Mouse (Mus musculus) spleen, postnatal 10 days (tissue): ENCODE results near the gene Msi2.

ENCODE experiments used
- DNase-seq, 2 experiments: peaks; one replicate each; pipeline ENCODE4 v3.0.0; 2021 to 2022; ENCODE audit warnings: low spot score in 2 of 2

The Msi2 gene

DNA sequence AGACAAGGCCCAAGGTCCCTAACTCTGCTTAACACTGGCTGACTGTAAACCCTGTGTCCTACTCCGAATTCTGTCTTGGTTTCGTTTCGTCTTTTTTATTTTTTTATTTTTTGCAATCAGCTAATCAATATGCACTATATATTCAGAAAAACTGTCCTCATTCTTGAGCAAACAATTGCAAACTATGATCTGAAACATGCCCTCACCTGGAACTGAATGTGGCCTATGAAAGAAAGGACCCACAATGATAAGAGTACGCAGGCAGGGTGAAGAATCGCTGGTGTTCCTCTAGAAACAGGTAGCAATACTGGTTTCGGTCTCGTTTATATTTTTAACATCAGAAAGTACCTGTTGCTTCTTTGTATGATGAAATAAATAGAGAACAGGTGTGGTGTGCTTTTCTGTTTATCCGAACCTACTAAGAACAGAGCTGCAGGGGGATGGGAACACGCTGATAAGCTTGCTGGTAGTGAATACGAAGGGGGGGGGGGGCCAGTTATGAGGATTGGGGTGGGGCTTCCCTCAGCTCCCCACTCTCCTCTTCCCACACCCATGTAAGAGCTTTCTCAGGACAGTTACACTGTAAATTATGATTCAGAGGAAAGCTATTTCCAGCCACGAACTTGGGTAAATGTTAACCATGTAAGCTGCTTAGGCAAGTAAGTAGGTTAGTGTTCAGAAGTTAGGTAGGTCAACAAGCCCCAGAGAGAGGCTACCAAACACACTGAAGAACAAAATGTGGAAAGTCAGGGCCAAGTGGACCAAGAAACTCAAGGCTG lies 103.6 kb downstream of the Msi2 start:
- no peak for DNase-seq

DNA sequence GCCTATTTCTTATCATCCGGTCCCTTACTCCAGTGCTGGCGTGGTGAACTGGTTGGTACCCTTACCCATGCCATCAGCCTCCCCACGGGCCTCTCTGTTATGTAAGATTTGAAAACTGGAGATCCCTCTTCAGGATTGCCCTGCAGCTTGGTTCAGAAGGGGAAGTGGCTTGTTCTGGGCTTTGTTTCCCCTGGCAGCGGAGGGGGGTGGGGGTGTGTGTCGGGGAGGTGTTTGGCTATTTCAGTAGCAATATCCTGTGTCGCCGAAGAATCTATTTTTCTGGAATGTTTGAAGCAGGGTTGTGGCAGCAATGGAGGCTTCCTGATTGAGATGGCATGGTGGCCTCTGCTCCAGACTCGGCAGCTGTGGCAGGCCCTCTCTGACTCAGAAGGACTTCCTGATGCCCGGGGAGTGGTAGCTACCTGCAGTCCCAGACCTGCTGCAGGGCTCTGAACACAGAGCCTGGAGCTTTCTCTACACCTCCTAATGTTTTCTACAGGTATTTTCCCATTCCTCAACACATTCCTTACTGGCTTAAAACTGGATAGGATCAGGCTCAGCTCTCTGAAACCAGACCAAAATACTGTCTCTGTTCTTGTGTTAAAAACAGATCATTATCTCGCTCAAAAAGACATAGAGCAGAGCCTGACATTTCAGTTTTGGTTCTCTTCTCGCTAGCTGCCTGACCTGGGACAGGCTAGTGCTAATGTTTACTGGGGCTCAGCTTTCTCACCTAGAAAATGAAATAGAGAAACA lies 104.4 kb downstream of the Msi2 start:
- peak; percentile 49 to 72 for DNase-seq

DNA sequence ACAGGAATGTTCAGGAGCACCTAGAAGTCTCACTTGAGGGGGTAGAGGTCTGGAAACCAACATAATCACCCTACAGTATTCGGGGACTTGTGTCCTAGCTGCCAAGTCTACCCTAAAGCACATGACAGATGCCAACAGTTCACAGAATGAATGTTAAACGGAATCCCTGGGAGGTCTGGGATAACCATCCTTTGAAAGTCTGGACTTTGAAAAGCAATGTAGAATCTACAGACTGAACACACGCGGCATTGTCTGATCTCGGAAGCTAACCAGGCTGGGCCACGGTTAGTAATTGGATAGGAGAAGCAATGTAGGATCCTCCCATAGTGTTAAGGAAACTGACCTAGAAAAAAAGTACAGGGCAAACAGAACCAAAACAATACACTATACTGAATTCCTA lies 105.3 kb downstream of the Msi2 start:
- no peak for DNase-seq

DNA sequence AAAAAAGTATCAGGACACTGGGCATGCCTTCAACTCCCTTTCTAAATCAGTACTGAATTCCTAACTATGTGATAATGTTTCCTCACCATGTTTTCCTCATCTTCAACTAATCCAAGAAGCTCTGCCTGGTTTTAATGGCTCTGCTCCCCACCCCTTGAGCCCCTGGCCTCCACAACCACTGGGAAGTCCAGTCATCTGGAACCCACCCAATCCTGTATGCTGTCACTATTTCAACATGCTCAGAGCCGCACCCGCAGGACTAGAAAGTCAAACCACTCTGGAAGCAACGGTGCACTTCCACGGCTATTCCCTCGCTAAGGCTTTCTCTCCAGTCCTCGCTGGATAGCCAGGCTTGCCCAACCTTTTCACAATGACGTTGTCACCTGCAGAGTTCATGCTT lies 106.2 kb downstream of the Msi2 start:
- DNase-seq, result no peak

DNA sequence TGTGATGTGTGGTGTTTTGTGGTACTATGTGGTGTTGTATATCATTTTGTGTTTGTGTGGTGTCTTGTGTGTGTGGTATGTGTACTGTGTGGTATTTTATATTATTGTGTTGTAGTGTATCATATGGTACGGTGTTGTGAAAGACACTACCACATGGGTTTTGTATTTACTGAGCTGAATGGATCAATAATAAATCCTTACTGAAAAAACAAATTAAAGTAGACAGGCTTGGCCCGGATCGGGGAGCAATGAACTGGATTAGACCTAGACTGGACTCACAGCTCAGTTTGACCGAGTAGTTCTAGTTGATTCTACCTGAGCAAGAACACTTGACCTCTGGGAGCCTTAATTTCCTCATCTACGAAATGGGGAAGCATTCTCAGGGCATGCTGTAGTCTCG lies 107.5 kb downstream of the Msi2 start:
- DNase-seq, result no peak

DNA sequence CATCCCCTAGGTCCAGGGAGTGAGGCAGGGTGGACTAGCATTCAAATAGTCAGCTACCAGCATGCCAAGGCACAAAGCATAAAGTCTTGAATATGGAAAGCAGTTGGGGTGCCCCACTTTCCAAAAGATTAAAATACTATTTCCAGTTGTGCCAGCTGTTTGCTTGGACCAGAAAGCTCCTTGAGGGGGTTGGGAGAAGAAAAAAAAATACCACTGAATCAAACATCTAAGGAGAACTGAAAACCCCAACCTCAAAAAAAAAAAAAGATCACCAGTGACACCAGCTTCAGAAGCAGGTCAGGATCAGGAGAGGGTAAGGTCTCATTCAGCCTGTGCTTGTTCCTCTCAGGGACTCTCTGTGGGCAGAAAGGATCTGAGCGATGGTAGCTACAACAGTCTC lies 108.2 kb downstream of the Msi2 start:
- DNase-seq, result no peak

DNA sequence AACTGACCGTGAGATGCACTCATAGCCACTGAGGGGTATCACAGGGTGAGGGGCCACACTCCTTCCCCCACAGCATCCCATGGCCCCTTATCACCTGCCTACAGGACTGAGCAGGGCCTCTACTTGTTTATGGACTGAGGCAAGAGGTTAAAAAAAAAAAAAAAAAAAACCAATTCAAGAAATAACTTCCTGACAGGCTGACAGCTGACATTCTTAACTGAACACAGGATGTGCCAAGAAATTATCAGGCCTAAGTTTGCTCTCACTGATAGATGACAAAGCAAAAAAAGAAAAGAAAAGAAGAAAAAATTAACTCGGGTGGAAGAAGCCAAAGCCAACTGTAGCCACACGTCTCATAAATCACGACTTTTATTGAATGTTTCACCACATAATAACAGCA lies 109.7 kb downstream of the Msi2 start:
- DNase-seq, result no peak

DNA sequence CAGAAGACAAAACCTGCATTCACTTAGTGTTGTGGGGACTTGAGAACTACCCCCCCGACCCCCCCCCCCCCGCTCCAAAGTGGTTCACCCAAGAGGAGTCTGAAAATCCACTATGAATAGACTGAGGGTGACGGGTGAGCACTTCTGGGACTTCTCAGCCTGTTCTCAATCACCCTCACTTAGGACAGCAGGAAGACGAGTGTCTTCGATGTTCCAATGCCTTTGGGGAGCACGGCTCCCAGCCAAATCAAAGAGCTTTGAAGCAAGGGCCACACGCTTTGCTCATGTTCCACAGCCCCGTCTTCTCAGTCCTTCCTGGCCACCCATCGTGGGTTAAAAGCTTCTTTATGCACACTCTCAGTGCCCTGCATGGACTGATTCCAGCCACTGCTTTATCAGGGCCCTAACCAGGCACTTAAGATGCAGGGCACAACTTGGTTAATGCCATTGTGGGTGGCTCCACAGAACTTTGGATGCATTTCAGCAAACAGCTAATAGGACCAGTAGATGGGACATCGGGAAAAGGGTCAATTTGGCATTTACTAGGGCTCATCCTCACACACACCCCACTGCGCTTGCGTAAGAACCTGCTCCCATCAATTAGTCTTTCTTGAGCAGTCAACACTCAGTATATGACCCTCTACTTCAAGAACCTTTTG lies 110.5 kb downstream of the Msi2 start:
- no peak for DNase-seq

DNA sequence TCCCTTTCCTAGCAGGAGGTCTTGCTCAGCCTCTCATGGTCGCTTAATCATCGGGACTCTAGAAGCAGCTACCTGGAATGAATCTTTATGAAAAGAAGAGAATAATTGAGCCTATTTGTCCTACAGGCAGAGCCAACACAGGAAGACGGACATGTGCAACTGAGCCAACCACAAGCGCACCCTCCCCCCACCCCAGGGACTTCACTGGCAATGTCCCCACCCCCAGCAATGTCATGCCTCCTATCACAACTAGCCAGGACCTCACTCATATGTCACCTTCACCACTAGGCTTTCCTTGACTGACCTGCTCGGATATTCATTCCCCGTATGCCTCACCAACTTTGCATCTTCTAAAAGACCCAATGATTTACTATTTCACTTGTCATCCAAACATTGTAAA lies 112.5 kb downstream of the Msi2 start:
- DNase-seq, result no peak

DNA sequence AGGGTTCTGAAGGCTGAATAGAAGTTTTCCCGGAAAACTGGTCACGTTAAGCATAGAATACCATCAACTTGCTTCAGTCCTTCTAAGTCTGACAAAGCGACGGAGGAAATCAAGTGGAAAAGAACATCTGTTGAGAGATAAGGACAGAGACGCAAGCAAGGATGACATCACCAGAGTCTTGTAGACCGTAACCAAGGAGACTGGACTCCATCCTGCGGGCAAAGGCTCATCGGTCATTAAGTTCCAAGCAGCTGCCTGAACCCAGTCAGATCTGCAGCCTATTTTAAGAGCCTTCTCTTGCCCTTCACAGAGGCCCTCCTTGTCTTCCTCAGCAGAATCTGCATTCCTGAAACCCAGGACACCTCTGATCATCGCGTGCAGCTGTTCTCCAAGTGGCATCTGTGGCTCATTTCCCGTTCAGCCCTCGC lies 113.2 kb downstream of the Msi2 start:
- no peak for DNase-seq

DNA sequence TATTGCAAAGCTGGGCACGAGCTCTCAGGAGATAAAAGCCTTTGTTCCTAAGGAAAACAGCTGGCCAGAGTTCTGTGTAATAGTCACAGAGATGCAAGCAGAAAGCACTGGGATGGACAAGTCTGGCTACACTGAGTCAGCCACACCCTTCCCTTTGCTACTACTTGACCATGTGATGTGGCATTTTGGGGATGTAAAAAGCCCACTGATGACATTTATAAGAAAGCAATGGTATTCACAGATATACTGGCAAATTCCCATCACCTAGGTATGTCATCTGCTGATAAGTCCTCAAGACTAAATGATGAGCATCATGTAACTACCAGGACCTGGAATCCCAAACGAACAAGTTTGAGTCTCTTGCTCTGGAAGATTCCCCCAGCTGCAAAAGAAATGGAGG lies 113.7 kb downstream of the Msi2 start:
- no peak for DNase-seq

DNA sequence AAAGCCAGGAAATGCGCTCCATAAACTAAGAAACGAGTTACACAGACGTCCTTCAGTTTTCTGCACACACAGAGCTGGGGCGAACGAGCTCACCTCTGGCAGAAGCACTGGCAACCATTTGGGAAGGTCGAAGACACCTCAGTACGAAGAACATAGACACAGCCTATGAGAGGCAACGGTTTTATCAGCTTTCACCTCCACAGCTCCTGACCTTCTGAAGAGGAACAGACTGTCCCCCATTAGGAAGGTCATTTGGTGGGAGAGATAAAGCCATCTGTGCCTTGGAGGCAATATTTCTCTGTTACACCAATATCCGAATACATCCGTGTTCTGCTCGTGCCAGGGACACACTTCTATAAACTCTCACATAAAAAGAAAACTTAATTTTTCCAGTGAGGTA lies 114.9 kb downstream of the Msi2 start:
- no peak for DNase-seq

DNA sequence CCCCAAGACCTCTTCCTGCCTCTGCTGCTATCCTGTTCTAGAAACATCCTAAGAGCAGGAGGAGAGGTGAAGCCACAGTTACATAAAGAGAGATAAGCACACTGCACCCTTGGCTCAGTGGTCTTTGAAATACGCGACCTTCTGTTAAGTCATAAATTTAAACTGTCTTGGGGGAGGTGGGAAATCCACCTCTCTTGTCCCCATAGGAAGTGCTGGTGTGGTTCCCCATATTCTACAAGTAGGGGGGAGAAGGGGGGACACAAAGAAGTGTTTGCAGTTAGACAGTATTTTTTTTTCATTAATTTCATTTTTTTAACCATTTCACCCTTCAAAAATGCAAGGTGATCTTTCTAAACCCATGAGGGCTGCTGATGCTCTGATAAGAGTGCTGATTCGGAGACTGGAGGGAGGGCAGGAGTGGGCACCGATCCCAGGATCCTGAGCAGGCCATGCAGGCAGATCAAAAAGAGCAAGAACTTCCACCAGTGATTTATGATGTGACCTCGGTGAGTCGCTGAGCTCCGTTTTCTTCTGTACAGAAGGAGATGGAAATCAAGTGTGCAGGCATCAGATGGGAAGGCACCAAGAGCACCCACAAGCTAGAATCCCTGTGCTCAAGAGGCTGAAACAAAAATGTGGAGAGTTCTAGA lies 115.7 kb downstream of the Msi2 start:
- DNase-seq, result no peak

DNA sequence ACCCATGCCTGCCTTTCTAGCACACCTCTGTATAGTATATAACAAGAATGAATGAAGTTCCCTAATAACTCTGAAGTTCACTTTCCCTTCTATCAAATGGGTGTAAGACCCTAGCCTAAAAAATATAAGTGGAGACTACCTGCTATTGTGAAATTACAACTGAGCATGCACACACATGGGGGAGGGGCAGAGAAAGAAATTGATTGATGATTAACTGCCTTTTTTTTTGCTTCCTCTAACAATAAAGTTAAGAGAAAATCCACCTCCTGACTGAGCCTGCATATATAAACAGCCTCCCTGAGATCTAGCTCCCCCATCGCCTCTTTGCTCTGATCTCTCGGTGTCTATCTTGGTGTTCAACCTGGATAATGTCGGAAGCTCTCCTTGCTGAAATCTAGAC lies 118.1 kb downstream of the Msi2 start:
- no peak for DNase-seq

DNA sequence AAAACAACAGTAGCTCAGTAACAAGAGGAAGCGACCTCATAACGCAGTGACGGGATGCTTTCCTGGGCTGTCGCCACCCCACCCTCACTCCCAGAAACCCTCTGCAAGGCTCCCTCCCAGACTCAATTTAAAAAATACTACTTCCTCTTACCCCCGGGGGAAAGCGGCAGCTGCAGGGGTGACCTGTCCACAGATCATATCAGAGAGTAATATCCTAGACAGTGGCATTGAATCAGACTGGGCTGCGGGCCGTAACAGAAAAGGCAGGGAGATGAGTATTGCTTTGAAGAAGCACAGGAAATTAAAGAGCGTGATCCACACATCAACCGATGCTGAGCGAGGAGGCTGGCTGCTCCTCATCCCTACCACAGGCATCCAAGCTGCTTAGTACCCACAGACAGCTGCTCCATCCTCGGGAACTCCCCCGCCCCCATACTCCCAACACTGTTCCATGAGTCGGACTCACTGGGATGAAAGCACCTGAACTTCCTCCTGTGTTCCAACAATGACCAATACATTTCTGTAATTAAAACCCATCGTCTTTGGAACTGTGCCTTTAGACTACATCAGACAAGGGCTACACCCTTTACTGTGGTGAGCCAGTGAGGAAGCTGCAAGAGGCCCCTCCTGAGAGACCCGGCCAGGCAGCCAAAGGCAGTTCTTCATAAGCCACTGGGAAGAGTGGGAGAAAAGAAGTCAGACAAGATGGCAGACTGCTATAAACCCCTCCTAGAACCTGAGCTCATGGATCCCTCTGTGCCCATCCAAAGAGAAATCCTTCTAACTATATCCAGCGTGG lies 118.8 kb downstream of the Msi2 start:
- DNase-seq, result peak in 1 of 2 experiments; percentile 38

DNA sequence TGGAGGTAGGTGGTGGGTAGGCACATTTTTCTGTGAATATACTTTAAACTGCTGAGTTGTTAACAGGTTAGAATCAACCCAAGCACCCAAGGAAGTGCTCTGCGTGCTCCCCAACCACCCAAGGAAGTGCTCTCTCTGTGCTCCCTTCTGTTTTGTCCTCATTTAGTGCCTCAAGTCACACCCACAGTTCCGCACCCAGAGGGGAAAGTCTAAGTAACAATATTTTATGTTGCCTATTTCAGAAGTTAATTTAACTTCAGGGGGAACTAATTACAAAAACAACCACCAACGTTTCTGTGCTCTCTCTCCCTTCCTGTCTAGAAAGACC lies 119.5 kb downstream of the Msi2 start:
- no peak for DNase-seq

DNA sequence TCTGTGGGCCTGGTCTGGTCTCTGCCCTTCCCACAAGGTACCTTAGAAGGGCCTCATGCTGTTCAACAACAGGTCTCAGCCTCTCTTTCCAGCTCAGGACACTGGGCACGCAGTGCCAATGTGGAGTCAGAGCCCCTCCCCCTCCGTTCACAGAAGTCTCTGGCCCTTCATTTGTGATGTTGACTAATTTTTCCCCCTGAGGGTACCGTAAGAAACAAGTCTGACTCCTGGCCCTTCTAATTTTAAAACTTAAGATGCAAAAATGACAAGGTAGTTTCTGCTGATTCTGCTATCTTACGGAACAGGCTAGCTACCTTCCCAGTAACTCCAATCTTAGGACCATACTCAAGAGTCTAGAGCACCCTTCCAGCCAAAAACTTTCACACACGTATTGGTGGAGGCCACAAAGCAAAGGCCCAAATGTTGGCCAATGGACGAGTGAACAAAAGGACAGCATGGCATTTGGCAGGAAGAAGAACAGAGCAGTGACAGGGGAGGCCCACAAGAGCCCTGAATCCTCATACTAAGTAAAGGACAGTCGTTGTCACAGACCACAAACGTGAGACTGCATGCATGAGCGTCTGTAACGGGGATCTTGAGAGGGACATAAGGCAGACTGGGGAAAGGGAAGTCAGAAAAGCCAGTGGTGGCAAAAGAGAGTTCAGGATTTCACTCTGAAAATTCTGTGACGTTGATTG lies 120.0 kb downstream of the Msi2 start:
- DNase-seq, result no peak

DNA sequence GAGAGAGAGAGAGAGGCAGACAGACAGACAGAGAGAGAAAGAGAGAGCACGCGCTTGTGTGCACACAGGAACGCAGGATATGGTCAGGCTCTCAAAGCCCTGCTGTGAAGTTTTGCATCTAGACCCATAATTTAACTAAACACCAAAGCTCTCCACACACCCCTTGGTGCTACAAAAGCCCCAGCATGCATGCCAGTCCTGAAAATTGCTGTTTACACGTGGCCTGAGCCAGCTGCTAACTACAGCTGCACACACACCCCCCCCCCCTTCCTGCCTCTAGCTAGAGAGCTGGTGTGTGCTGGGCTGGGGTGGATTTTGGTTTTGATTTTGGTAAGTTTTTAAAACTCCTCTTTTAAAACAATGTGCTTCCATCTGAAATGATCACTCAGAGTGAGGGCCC lies 122.7 kb downstream of the Msi2 start:
- peak in 1 of 2 experiments; percentile 52 for DNase-seq

DNA sequence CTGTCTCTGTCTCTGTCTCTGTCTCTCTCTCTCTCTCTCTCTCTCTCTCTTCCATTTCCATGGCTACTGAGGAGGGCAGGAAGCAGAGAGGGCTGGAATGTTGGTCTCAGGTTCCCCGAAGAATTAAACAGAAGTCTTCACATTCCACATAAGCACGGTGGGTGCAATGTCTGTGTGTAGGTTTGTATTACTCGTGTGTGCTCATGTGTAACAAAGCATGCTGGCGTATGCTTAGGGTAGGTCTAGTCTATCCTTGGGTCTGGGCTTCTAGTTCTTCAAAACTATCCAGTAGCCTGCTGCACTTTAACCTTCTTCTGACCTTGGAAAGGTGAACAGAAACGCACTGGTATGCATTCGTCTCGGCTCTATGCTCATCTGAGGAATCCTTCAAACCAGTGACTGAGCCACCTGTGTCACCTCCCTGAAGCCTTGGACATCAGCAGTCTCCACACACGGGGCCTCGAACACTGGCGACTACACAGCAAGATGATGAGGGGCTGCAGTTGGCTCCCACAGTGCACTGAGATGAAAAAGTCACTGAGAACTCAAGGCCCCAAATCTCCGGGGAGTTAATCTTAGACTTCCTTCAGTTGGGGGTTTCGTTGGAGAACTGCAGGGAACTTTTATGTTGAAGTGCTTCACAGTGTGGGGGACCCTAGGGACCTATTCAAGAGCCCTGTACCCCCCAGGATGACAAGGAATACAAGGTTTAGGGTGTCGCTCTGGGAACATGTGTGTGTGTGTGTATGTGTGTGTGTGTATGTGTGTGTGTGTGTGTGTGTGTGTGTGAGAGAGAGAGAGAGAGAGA lies 123.3 kb downstream of the Msi2 start:
- DNase-seq, result no peak

DNA sequence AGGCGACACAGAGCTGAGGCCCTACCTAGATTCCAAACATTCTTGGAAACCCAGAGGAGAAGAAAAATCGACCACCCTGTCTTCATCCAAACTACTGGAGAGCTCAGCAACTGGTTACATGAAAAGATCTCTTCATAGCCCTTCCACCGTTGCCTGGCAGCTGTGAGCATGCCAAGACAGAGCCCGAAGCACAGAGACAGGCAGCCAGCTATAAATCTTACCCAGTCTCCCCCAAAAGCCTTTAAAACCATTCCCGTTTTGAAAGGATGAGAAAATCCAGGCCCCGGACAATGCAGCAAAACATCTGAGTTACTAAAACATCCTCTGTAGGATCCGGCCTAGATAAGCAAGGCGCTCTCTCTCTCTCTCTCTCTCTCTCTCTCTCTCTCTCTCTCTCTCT lies 124.3 kb downstream of the Msi2 start:
- DNase-seq, result no peak
